Mouse (Mus musculus): ENCODE data around the gene Gse1. TPM values are rescaled to one million over a fixed set of nuclear protein-coding genes. Genes with fewer than 3 reads are reported as not detected.
A peak's percentile ranks its signal among the peaks of the same experiment; 100 is the strongest.

The Gse1 gene
- polyA plus RNA-seq, 1 experiment from 2014 or later: 25.3 TPM

GRCm38 (mm10) chr8:120344583-120344982 lies 116.3 kb downstream of the Gse1 start:
- peaks cover 39% of the 10 kb centered on the region for H3K4me1 ChIP-seq (replicated peaks; ENCODE audit: control insufficient read depth, insufficient read depth, low read length)
- no peak overlapping the region for H3K9ac ChIP-seq (ENCODE audit: low read depth, low read length)
- WGBS: 59% methylated on average over 13 of the region's 13 CpGs
- no peak overlapping the region for H3K4me2 ChIP-seq
- no peaks in the 10 kb centered on the region for H3K9me3 ChIP-seq (ENCODE audit: control insufficient read depth, low read length)
- no peaks in the 10 kb centered on the region for H3K36me3 ChIP-seq (ENCODE audit: control insufficient read depth, insufficient read depth, low read length)
- no peak overlapping the region for H3K27ac ChIP-seq (ENCODE audit: low read depth, low read length)
- DNase-seq (ENCODE audit: low spot score) (no peak), ATAC-seq (replicated peaks; ENCODE audit: low FRiP score) (0 out of 2 replicates have a peak, but pooled peaks have one; percentile 5)
- no peaks in the 10 kb centered on the region for H3K27me3 ChIP-seq (replicated peaks; ENCODE audit: control insufficient read depth, insufficient read depth, low read length)
- no peak overlapping the region for H3K4me3 ChIP-seq (ENCODE audit: low read depth, low read length)

GRCm38 (mm10) chr8:120347734-120348341 lies 119.6 kb downstream of the Gse1 start:
- DNase-seq (ENCODE audit: low spot score) (no peak), ATAC-seq (replicated peaks; ENCODE audit: low FRiP score) (no peak)
- no peak overlapping the region for H3K4me3 ChIP-seq (ENCODE audit: low read depth, low read length)
- no peak overlapping the region for H3K4me2 ChIP-seq
- no peaks in the 10 kb centered on the region for H3K27me3 ChIP-seq (replicated peaks; ENCODE audit: control insufficient read depth, insufficient read depth, low read length)
- H3K36me3 ChIP-seq (ENCODE audit: control insufficient read depth, insufficient read depth, low read length): no peaks in the 10 kb centered on the region
- H3K9ac ChIP-seq (ENCODE audit: low read depth, low read length): no peak overlapping the region
- peaks cover 44% of the 10 kb centered on the region for H3K4me1 ChIP-seq (replicated peaks; ENCODE audit: control insufficient read depth, insufficient read depth, low read length)
- 81% methylated on average over 21 of the region's 21 CpGs for WGBS
- H3K27ac ChIP-seq (ENCODE audit: low read depth, low read length): no peak overlapping the region
- H3K9me3 ChIP-seq (ENCODE audit: control insufficient read depth, low read length): no peaks in the 10 kb centered on the region

GRCm38 (mm10) chr8:120348922-120349321 lies 120.7 kb downstream of the Gse1 start:
- Histone ChIP-seq H3K4me1 (replicated peaks; ENCODE audit: control insufficient read depth, insufficient read depth, low read length) (peaks cover 43% of the 10 kb centered on the region), H3K4me2 (no peak overlapping the region), H3K27me3 (replicated peaks; ENCODE audit: control insufficient read depth, insufficient read depth, low read length) (no peaks in the 10 kb centered on the region), H3K9me3 (ENCODE audit: control insufficient read depth, low read length) (no peaks in the 10 kb centered on the region), H3K4me3 (ENCODE audit: low read depth, low read length) (no peak overlapping the region), H3K9ac (ENCODE audit: low read depth, low read length) (no peak overlapping the region), H3K36me3 (ENCODE audit: control insufficient read depth, insufficient read depth, low read length) (no peaks in the 10 kb centered on the region), H3K27ac (ENCODE audit: low read depth, low read length) (no peak overlapping the region)
- WGBS: 62% methylated on average over 11 of the region's 11 CpGs
- no peak for ATAC-seq (replicated peaks; ENCODE audit: low FRiP score)
- DNase-seq (ENCODE audit: low spot score): no peak

- Histone ChIP-seq H3K4me1 (replicated peaks; ENCODE audit: control insufficient read depth, insufficient read depth, low read length) (peaks cover 37% of the 10 kb centered on the region), H3K4me3 (ENCODE audit: low read depth, low read length) (no peak overlapping the region), H3K9ac (ENCODE audit: low read depth, low read length) (no peak overlapping the region; the same call in 1 of the 2 replicates), H3K36me3 (ENCODE audit: control insufficient read depth, insufficient read depth, low read length) (no peaks in the 10 kb centered on the region), H3K4me2 (no peak overlapping the region), H3K27me3 (replicated peaks; ENCODE audit: control insufficient read depth, insufficient read depth, low read length) (no peaks in the 10 kb centered on the region), H3K9me3 (ENCODE audit: control insufficient read depth, low read length) (no peaks in the 10 kb centered on the region), H3K27ac (ENCODE audit: low read depth, low read length) (no peak overlapping the region)
- ATAC-seq (replicated peaks; ENCODE audit: low FRiP score): no peak
- 67% methylated on average over 7 of the region's 7 CpGs for WGBS
- no peak for DNase-seq (ENCODE audit: low spot score)
Observed at GRCm38 (mm10) chr8:120351332-120352071, 123.2 kb downstream of the Gse1 start.

GRCm38 (mm10) chr8:120352096-120352495 lies 123.8 kb downstream of the Gse1 start:
- no peak overlapping the region for H3K4me3 ChIP-seq (ENCODE audit: low read depth, low read length)
- no peak for ATAC-seq (replicated peaks; ENCODE audit: low FRiP score)
- H3K9ac ChIP-seq (ENCODE audit: low read depth, low read length): no peak overlapping the region; the same call in 1 of the 2 replicates
- H3K9me3 ChIP-seq (ENCODE audit: control insufficient read depth, low read length): no peaks in the 10 kb centered on the region
- H3K27me3 ChIP-seq (replicated peaks; ENCODE audit: control insufficient read depth, insufficient read depth, low read length): no peaks in the 10 kb centered on the region
- H3K4me1 ChIP-seq (replicated peaks; ENCODE audit: control insufficient read depth, insufficient read depth, low read length): peaks cover 37% of the 10 kb centered on the region
- H3K36me3 ChIP-seq (ENCODE audit: control insufficient read depth, insufficient read depth, low read length): no peaks in the 10 kb centered on the region
- H3K4me2 ChIP-seq: no peak overlapping the region
- peak overlapping the region; percentile 16; the same call in 1 of the 2 replicates for H3K27ac ChIP-seq (ENCODE audit: low read depth, low read length)
- DNase-seq (ENCODE audit: low spot score): no peak
- WGBS: 57% methylated on average over 10 of the region's 10 CpGs

- Histone ChIP-seq H3K27ac (ENCODE audit: low read depth, low read length) (no peak overlapping the region), H3K4me2 (no peak overlapping the region), H3K4me1 (replicated peaks; ENCODE audit: control insufficient read depth, insufficient read depth, low read length) (peaks cover 31% of the 10 kb centered on the region), H3K36me3 (ENCODE audit: control insufficient read depth, insufficient read depth, low read length) (no peaks in the 10 kb centered on the region), H3K9me3 (ENCODE audit: control insufficient read depth, low read length) (no peaks in the 10 kb centered on the region), H3K9ac (ENCODE audit: low read depth, low read length) (no peak overlapping the region), H3K4me3 (ENCODE audit: low read depth, low read length) (no peak overlapping the region), H3K27me3 (replicated peaks; ENCODE audit: control insufficient read depth, insufficient read depth, low read length) (no peaks in the 10 kb centered on the region)
- 71% methylated on average over 9 of the region's 9 CpGs for WGBS
- ATAC-seq (replicated peaks; ENCODE audit: low FRiP score) (no peak), DNase-seq (ENCODE audit: low spot score) (no peak)
Observed at GRCm38 (mm10) chr8:120356067-120356466, 127.8 kb downstream of the Gse1 start.

GRCm38 (mm10) chr8:120357504-120357903 lies 129.2 kb downstream of the Gse1 start:
- H3K4me1 ChIP-seq (replicated peaks; ENCODE audit: control insufficient read depth, insufficient read depth, low read length): peaks cover 19% of the 10 kb centered on the region
- ATAC-seq (replicated peaks; ENCODE audit: low FRiP score) (no peak), DNase-seq (ENCODE audit: low spot score) (no peak)
- H3K27me3 ChIP-seq (replicated peaks; ENCODE audit: control insufficient read depth, insufficient read depth, low read length): no peaks in the 10 kb centered on the region
- H3K9me3 ChIP-seq (ENCODE audit: control insufficient read depth, low read length): no peaks in the 10 kb centered on the region
- no peak overlapping the region for H3K9ac ChIP-seq (ENCODE audit: low read depth, low read length)
- H3K4me2 ChIP-seq: no peak overlapping the region
- no peak overlapping the region for H3K27ac ChIP-seq (ENCODE audit: low read depth, low read length)
- 81% methylated on average over 6 of the region's 6 CpGs for WGBS
- H3K4me3 ChIP-seq (ENCODE audit: low read depth, low read length): no peak overlapping the region
- H3K36me3 ChIP-seq (ENCODE audit: control insufficient read depth, insufficient read depth, low read length): no peaks in the 10 kb centered on the region

- 83% methylated on average over 8 of the region's 8 CpGs for WGBS
- no peaks in the 10 kb centered on the region for H3K36me3 ChIP-seq (ENCODE audit: control insufficient read depth, insufficient read depth, low read length)
- H3K9ac ChIP-seq (ENCODE audit: low read depth, low read length): no peak overlapping the region
- H3K4me3 ChIP-seq (ENCODE audit: low read depth, low read length): no peak overlapping the region
- no peak overlapping the region for H3K4me2 ChIP-seq
- ATAC-seq (replicated peaks; ENCODE audit: low FRiP score) (no peak), DNase-seq (ENCODE audit: low spot score) (no peak)
- H3K27me3 ChIP-seq (replicated peaks; ENCODE audit: control insufficient read depth, insufficient read depth, low read length): no peaks in the 10 kb centered on the region
- H3K9me3 ChIP-seq (ENCODE audit: control insufficient read depth, low read length): no peaks in the 10 kb centered on the region
- H3K27ac ChIP-seq (ENCODE audit: low read depth, low read length): no peak overlapping the region
- peaks cover 25% of the 10 kb centered on the region for H3K4me1 ChIP-seq (replicated peaks; ENCODE audit: control insufficient read depth, insufficient read depth, low read length)
Observed at GRCm38 (mm10) chr8:120361301-120361700, 133.0 kb downstream of the Gse1 start.

Measured in liver, embryonic 11.5 days (tissue).